Mouse (Mus musculus) urinary bladder, postnatal 14 days (tissue): ENCODE results near the gene Gm8246.
"Not testable (repeated sequence)": the region's sequence is repeated elsewhere in the genome, so short reads cannot be mapped to it uniquely, and the experiment has no call there.

Source experiments
- DNase-seq: peaks from one replicate; pipeline ENCODE4 v3.0.0; 2021; ENCODE audit warnings: low spot score

Gm8246 gene

GRCm38 (mm10) chr14:5477730-5478129, at the start of gene Gm8246:
Gene Gm8246, minus strand, starts transcription at chr14:5477830.
- not testable (repeated sequence) for DNase-seq

GRCm38 (mm10) chr14:5501374-5501773, 23.7 kb upstream of the Gm8246 start, which contains the start of gene Gm3488:
Gene Gm3488, plus strand, starts transcription at chr14:5501674.
- DNase-seq = not testable (repeated sequence)

DNA sequence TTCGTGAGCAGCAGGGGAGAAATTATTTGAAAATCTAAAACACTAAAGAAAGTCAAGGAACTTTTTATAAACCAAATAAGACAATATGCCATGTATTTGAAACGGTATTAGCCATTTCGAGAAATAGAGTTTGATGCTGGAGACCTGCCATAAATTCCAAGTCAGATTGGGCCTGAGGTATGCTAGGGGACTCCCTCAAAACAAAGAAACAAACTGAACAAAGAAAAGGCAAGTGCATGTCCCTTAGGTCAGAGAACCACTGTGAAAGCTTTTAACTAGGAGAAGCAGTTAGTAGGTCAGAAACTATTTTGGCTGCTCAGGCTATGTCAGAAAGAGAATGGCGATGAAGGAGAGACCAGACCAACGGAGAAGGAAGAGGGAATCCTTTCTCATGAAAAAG, 6.3 kb upstream of the Gm8246 start, which contains the start of gene Gm3187:
Gene Gm3187 (plus strand): TSS at position 301 of the 400 bp plus-strand sequence.
- not testable (repeated sequence) for DNase-seq

DNA sequence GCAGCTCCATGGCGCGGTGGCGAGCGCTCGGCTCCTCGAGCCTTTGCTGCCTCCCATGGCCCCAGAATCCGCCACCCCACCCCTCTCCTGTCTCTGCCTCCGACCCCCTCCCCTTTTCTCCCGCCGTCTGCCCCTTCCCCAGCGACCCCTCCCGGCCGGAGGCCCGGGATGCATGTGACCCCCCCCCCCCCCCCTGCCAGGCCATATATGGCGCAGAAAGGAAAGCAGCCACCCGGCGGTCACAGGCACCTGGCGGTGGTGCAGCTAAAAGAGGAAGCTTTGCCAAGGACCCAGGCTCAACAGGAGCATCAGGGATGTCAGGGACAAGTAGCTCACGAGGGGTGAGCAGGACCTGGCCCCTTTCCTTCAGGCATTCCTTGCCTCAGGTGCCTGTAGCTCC, 17.2 kb downstream of the Gm8246 start:
- not testable (repeated sequence) for DNase-seq

GRCm38 (mm10) chr14:5455367-5455766, 22.3 kb downstream of the Gm8246 start, which contains the start of gene Gm3194:
Gene Gm3194, minus strand, starts transcription at chr14:5455467.
- not testable (repeated sequence) for DNase-seq
